Mouse (Mus musculus): ENCODE data around the gene Usp51. TPM values are rescaled to one million over a fixed set of nuclear protein-coding genes. Genes with fewer than 3 reads are reported as not detected.
A peak's percentile ranks its signal among the peaks of the same experiment; 100 is the strongest.
"Not testable (repeated sequence)": the region's sequence is repeated elsewhere in the genome, so short reads cannot be mapped to it uniquely, and the experiment has no call there.

Gene Usp51
- polyA plus RNA-seq, 1 experiment: 0.10 TPM

DNA sequence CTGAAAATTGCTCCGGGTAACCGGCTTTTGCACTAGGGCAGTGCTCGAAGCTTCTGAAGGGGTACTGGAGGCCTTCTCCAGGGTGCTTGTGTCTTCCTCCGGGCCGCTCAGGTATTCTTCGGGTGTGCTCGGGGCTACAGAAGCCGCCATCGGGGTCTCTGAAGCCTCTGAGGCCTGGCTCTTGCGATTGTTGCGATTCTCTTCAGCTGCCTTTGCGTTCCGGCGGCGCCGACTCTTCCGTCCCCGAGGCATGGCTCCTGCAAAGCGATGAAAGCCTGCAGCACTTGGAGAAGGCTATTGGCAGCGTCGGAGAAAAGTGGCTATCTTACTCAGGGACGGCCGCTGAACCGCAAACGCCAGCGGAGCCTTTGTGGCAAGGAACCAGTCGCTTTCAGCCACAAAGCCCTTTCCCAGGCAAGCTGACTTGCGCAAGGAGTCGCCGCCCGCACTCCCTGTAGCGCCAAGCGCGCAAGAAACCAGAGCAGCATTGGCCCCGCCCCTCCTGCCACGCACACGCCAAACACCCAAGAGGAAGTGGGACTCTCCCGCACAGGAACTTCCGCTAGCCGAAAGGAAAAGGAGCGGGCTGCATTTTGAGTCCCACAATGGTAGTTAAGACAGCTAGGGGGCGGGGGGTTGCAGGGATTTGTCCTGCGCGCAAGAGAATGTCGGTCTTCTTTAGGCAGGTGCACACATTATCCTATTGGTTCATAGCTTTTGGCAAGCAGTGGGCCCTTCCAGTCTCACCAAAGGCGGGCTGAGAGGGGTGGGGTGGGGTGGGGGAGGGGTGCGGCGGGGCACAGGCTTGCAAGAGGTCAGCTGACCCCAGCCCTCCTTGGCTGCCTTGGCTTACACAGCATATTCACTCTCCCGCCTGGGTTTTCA, 31.1 kb downstream of the Usp51 start, which contains the start of gene Mageh1:
Mageh1 (minus strand) TSS at position 489 of the 885 bp plus-strand sequence.
- peaks cover 22% of the 10 kb centered on the region for H3K27me3 ChIP-seq (replicated peaks)
- H3K36me3 ChIP-seq (replicated peaks; ENCODE audit: low read length): no peaks in the 10 kb centered on the region
- peaks cover 6% of the 10 kb centered on the region for H3K4me1 ChIP-seq
- H3K9me3 ChIP-seq: no peaks in the 10 kb centered on the region
- H3K4me3 ChIP-seq (replicated peaks): peak within 1 kb of the TSS; percentile 82
- TF ChIP-seq FLI1 (IDR thresholded peaks at IDR 0.05; ENCODE audit: low read length): no peak

DNA sequence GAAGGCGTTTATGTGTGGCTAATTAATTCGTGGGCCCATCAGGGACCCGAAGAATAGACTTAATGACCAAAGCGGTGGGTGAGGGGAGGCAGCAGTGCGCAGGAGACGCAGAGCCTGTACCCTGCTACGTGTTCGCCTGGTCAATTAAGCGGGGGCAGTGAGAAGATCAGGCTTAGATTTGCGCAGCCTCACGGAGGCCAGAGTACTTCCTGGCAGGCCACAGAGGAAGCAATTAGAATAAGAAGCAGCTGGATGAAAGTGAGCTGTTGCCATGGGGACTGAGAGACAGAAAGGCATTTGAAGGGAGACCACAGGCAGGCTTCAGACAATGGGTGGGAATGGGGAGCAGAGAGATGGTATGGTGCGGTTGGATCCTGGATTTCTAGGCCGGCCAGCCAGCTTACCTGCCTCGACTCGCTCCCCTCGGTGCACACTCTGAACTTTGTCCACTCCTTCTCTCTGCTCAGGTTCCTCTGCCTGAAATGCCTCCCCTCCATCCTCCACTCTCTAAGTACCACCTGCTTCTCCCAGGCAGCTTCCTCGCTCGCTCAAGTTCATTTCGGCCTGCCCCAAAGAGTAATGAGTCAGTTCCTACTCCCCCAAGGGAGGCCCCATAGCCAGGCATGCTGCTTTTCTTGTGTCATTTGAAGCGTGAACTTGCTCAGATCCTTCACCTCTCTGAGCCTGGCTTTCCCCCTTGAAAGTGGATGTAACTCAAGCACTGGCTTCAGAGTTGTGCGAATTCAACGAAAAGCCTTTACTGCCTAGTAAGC, 31.9 kb downstream of the Usp51 start:
- not testable (repeated sequence) for H3K4me1 ChIP-seq; H3K4me3 ChIP-seq (replicated peaks); H3K36me3 ChIP-seq (replicated peaks; ENCODE audit: low read length); H3K9me3 ChIP-seq
- peaks cover 24% of the 10 kb centered on the region for H3K27me3 ChIP-seq (replicated peaks)

Other genes with a start within 250 kb of the Usp51 start
- gene Shroom2, start 237.0 kb upstream of the Usp51 start, polyA plus RNA-seq (2012; ENCODE audit: insufficient read depth, low replicate concordance): not detected in 2 replicates
- gene Gpr143, start 224.5 kb upstream of the Usp51 start, polyA plus RNA-seq (2012; ENCODE audit: insufficient read depth, low replicate concordance): not detected in 2 replicates
- not detected in 2 replicates for gene Mageh1, start 31.1 kb downstream of the Usp51 start, polyA plus RNA-seq (2012; ENCODE audit: insufficient read depth, low replicate concordance)
- gene Foxr2, start 112.3 kb downstream of the Usp51 start, polyA plus RNA-seq (2012; ENCODE audit: insufficient read depth, low replicate concordance): not detected in 2 replicates
- 0.75 TPM in 1 of 2 replicates, not detected in the other for gene Rragb, start 133.5 kb downstream of the Usp51 start, polyA plus RNA-seq (2012; ENCODE audit: insufficient read depth, low replicate concordance)
- gene Klf8, start 231.0 kb downstream of the Usp51 start, polyA plus RNA-seq (2012; ENCODE audit: insufficient read depth, low replicate concordance): 0.34 and 6.1 TPM in 2 replicates